Mouse (Mus musculus): ENCODE data around the gene Fbxw8.

Gene Fbxw8

GRCm38 (mm10) chr5:118076721-118077592 lies 78.3 kb downstream of the Fbxw8 start:
- no peak for DNase-seq (ENCODE audit: low spot score)

- DNase-seq (ENCODE audit: low spot score): no peak
Measured at GRCm38 (mm10) chr5:118073213-118073773, 82.0 kb downstream of the Fbxw8 start.

GRCm38 (mm10) chr5:118071766-118072165 lies 83.5 kb downstream of the Fbxw8 start:
- no peak for DNase-seq (ENCODE audit: low spot score)

- DNase-seq (ENCODE audit: low spot score): peak; percentile 66
Measured at GRCm38 (mm10) chr5:118069315-118069714, 85.9 kb downstream of the Fbxw8 start.

GRCm38 (mm10) chr5:118067984-118068494 lies 87.2 kb downstream of the Fbxw8 start:
- DNase-seq (ENCODE audit: low spot score): no peak

GRCm38 (mm10) chr5:118067572-118067971 lies 87.7 kb downstream of the Fbxw8 start:
- DNase-seq (ENCODE audit: low spot score): no peak

- no peak for DNase-seq (ENCODE audit: low spot score)
Measured at GRCm38 (mm10) chr5:118066828-118067227, 88.4 kb downstream of the Fbxw8 start.

- no peak for DNase-seq (ENCODE audit: low spot score)
Measured at GRCm38 (mm10) chr5:118065516-118066255, 89.6 kb downstream of the Fbxw8 start.

- DNase-seq (ENCODE audit: low spot score): no peak
Measured at GRCm38 (mm10) chr5:118064284-118064901, 90.9 kb downstream of the Fbxw8 start.

- no peak for DNase-seq (ENCODE audit: low spot score)
Measured at GRCm38 (mm10) chr5:118063181-118063621, 92.1 kb downstream of the Fbxw8 start.

GRCm38 (mm10) chr5:118061391-118061790 lies 93.9 kb downstream of the Fbxw8 start:
- no peak for DNase-seq (ENCODE audit: low spot score)

- DNase-seq (ENCODE audit: low spot score): no peak
Measured at GRCm38 (mm10) chr5:118059646-118060045, 95.6 kb downstream of the Fbxw8 start.

- no peak for DNase-seq (ENCODE audit: low spot score)
Measured at GRCm38 (mm10) chr5:118058858-118059257, 96.4 kb downstream of the Fbxw8 start.

- DNase-seq (ENCODE audit: low spot score): no peak
Measured at GRCm38 (mm10) chr5:118057508-118058111, 97.7 kb downstream of the Fbxw8 start.

GRCm38 (mm10) chr5:118053205-118053604 lies 102.1 kb downstream of the Fbxw8 start:
- no peak for DNase-seq (ENCODE audit: low spot score)

- no peak for DNase-seq (ENCODE audit: low spot score)
Measured at GRCm38 (mm10) chr5:118051981-118052662, 103.1 kb downstream of the Fbxw8 start.

GRCm38 (mm10) chr5:118050743-118051142 lies 104.5 kb downstream of the Fbxw8 start:
- no peak for DNase-seq (ENCODE audit: low spot score)

GRCm38 (mm10) chr5:118048928-118049327 lies 106.3 kb downstream of the Fbxw8 start:
- no peak for DNase-seq (ENCODE audit: low spot score)

GRCm38 (mm10) chr5:118048412-118048811 lies 106.9 kb downstream of the Fbxw8 start:
- DNase-seq (ENCODE audit: low spot score): no peak

- DNase-seq (ENCODE audit: low spot score): no peak
Measured at GRCm38 (mm10) chr5:118047091-118047757, 108.0 kb downstream of the Fbxw8 start.
